Mouse (Mus musculus) cerebellum, postnatal 10 days (tissue): ENCODE measurements around the gene Cux2.

ENCODE experiments used
- DNase-seq, 2 experiments: peaks; one replicate each; pipeline ENCODE4 v3.0.0; 2021; ENCODE audit warnings: mixed read lengths in 2 of 2

The Cux2 gene

DNA sequence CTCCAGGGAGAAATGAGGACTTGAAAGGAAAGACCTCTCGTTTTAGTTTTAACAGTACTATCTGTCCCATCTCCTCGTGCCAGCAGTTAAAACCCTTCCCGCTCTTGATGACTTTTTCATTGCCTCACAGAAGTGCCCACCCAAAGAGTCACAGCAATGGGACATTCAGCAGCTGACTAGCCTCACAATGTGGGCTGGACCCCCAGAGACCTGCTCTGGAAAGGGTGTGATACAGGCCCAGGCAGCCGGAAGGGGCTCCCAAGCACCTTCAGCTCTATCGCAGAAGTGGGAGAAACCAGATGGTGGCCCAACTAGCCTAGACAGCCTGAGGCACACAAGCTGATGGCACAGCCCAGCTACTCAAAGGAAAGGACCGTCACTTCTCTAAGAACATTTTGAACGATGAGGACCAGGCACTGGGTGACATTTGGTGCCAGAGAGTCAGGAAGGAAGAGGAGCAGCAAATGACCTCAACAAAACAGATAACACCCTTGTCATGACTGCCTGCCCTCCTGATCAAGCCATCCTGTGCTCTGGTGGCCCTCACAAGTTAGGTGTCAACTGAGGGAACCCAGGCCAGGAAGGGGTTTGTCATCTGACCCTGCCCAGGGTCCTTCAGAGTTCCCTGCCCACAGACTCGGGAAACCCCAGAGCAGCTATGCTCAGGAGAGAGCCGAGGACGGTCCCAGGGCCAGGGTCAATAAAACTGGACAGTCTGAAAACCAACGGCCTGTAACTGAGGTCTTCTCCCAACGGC lies 214.7 kb downstream of the Cux2 start:
- DNase-seq: no peak

- no peak for DNase-seq
Observed at GRCm38 (mm10) chr5:121834241-121834606, 215.7 kb downstream of the Cux2 start.

- DNase-seq: peak in 1 of 2 experiments; percentile 54
Observed at GRCm38 (mm10) chr5:121833572-121834240, 216.2 kb downstream of the Cux2 start.

DNA sequence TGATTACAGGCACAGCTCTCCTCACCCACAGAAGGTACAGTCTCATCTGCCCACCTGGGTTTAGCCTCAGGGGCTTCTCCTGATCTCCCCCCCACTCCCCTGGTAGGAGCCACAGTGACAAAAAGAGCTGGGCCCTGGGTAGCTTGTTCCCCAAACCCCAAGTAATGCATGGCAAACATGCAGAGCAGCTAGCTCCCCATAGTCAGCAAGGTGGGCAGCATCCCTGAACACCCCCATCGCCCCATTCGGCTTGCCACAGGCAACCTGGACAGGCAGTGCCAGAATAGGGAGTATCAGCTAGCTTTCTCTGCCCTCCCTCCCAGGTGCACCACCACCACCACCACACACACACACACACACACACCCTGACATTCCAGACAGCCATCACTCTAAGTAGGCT lies 216.7 kb downstream of the Cux2 start:
- no peak for DNase-seq

DNA sequence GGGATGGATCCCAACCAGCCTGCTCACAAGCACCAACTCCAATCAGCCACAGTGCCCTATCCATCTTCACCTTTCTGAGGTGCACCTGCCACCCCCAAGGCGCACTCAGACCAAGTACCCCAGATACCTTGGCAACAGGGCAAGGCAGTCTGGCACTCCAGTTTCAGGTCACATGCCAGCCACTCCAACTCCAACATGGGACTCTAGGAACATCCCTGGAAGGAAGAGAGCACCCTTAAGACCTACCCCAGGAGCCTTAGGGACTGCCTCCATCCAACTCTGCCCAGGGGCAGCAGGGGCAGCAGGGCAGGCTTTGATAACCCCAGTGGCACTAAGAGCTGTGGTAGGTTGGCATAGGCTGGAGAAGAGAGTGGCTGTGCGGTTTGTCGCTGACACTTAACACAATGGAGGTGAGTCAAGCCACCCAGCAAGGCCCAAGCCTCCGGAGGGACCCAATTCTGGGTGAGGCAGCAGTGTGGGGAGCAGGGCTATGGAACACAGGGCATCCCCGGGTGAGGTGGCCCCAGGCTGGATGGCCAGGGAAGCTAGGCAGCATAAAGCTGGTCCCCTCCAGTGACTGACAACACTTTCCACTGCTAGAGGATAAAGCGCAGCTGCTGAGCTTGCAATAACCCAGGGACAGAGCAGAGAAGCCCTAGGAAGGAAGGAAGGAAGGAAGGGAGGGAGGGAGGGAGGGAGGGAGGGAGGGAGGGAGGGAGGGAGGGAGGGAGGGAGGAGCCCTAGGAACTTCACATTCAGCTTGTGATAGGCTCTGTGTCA lies 217.3 kb downstream of the Cux2 start:
- DNase-seq: no peak

- DNase-seq: no peak
Observed at GRCm38 (mm10) chr5:121831002-121831601, 218.8 kb downstream of the Cux2 start.

DNA sequence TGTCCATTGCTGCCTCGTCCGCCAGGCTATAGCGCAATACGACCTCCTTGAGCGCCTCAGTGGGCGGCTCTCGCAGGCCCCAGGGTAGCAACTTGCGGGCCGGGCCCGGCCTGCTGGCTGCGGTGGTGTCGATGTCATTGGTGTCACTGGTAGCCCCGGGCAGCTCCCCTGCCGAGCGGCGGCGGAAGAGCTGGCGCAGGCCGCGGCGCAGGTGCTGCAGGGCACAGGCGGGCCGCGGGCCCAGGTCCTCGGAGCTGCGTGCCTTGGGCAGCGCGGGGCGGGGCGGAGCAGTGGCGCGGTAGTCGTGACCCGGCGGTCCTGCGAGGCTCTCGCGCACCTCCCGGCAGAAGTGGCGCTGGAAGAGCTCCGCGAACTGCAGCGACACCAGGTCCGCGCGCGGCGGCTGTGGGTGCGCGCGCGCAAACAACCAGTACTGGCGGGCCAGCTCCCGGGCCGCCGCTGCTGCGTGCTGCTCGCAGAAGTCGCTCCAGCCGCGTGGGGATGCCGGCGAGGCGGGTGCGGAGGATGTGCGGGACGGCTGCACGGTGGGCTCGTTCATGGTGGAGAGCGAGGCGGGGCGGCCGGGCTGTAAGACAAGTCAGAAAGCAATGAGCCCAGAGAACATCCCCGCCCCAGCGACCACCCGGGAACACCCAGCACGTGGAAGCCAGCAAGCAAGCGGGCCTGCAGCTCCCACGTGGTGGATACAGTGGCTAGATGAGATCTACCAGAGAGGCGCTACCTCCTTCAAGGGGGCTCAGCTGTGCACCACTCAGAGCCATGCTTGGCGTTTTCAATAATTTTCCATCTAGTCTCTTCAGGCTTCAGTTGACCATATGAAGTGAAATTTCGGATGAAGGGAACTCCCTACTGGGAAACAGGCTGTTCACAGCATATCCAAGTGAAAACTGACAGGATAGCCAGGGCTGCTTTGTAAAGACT lies 221.1 kb downstream of the Cux2 start:
- DNase-seq: peak; percentile 77 to 79

GRCm38 (mm10) chr5:121827876-121828275 lies 222.0 kb downstream of the Cux2 start:
- peak; percentile 67 to 69 for DNase-seq

DNA sequence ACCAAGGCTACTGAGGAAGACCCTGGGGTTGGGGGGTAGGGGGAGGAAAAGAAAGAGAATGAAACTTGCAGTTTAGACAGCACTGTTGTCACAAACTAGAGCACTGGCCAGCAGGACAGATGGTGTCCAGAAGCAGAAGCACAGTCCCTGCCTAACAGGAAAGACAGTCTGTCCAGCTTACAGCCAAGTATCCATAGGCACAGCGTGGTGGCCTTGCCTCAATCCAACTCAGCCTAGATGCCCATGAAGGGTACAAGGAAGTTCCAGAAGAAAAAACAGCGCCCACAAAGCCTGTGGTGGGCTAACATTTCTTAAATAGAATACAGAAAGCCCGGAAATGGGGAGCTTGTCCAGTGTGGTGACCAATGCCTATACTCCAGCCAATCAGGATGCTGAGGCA lies 224.3 kb downstream of the Cux2 start:
- DNase-seq: peak; percentile 64 to 74

DNA sequence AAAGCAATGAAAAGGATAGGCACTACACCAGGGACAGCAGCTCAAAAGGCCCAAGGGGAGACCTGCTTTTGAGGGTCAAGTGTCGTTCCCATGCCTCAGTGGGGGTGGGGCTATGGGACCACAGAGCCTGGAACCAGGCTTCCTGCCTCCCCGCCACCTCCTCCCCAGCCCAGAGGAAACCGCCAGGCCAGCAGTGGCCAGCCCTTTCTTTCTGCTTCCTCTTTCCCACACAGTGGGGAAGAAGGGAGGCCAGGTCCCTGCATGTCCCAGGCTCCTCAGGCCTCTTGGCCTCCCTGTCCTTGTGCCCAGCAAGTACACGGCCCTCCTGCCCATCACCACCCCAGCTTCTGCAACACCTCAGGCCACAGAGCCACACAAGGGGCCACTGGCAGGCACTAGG lies 225.8 kb downstream of the Cux2 start:
- peak in 1 of 2 experiments; percentile 30 for DNase-seq

GRCm38 (mm10) chr5:121823668-121824067 lies 226.2 kb downstream of the Cux2 start:
- DNase-seq: peak in 1 of 2 experiments; percentile 20

DNA sequence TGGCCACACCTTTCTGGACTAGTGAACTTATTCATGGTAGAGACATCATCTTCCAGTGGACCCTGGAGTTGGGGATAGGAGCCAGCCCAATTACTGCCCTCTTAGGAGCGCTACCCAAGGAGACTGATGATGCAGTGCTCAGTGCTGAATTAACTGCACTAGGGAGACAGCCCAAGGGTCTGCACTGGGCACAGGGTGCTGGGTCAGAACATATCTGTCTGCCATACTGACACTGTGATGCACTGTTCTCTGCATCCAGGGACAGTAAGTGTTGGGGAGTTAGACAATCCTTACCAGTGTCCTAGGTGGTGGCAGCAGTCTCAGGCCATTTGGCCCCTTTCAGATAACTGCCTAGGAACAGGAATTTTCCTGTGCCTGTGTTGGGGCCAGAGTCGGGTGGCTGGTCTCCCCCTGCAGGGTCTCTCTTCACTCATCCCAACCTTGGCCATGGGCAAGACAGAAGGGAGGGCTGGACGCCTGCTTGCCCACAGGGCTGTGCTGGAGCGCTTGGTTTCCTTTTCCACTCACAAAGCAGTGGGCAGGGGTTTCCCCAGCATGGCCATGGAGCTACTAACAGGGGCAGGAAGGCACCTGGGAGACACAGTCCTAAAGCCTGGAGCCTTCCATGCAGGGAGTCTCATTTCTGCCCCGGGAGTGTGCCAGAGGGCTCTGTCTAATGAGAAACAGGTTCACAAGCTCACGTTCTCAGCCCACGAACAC lies 227.0 kb downstream of the Cux2 start:
- DNase-seq: peak in 1 of 2 experiments; percentile 40

- peak; percentile 37 to 55 for DNase-seq
Observed at GRCm38 (mm10) chr5:121821552-121821951, 228.3 kb downstream of the Cux2 start.

- DNase-seq: peak in 1 of 2 experiments; percentile 44
Observed at GRCm38 (mm10) chr5:121821116-121821515, 228.8 kb downstream of the Cux2 start.

GRCm38 (mm10) chr5:121820657-121821056 lies 229.2 kb downstream of the Cux2 start:
- no peak for DNase-seq

GRCm38 (mm10) chr5:121820161-121820560 lies 229.7 kb downstream of the Cux2 start:
- DNase-seq: peak in 1 of 2 experiments; percentile 13

DNA sequence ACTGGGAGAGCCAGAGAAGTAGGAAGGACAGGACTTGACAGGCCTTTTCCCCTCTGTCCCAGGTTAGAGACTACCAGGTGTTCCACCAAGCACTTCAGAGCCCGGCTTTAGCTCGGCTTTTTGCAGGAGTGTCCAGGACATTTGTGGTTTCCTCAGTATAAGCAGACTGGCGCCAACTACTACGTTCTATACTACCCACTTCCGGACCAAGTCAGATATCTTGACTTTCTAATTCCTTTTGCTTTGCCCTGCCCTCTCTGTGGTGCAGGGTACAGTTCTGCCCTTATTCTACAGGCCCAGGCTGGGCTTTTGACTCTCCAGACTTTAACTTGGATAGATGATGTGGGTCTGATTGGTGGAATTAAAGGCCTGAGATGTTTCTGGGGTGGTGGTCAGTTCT lies 230.3 kb downstream of the Cux2 start:
- no peak for DNase-seq

- DNase-seq: peak in 1 of 2 experiments; percentile 8
Observed at GRCm38 (mm10) chr5:121818862-121819261, 231.0 kb downstream of the Cux2 start.

- peak in 1 of 2 experiments; percentile 12 for DNase-seq
Observed at GRCm38 (mm10) chr5:121818401-121818800, 231.5 kb downstream of the Cux2 start.

- DNase-seq: peak in 1 of 2 experiments; percentile 12
Observed at GRCm38 (mm10) chr5:121817551-121817950, 232.4 kb downstream of the Cux2 start.

DNA sequence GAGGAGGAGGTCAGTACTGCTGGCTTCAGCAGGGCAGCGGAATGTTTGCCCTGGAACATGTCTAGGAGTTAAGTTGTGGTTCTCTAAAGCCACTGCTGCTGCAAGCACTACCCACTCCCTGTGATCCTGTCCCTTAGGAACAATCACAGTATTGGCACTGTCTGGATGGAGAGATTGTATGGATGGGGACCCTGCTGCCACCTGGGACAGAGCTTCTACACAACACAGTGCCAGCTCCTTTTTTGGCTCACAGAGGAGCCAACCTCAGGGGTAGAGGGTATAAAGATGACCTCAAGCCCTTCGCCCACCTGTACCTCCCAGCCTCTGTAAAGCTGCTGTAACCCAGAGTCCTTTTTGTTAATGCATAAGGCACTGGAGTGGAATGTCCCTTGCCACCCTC lies 233.3 kb downstream of the Cux2 start:
- peak in 1 of 2 experiments; percentile 8 for DNase-seq
